Mouse (Mus musculus) stomach, embryonic 16.5 days (tissue): ENCODE results near the gene Dync2h1. TPM values are rescaled to one million over a fixed set of nuclear protein-coding genes. Genes with fewer than 3 reads are reported as not detected.

ENCODE experiments used
- ATAC-seq: fragments of 200-750 bp; cut with Nextera tagmentation; 2 replicates; pipeline ENCODE4 v1.8.0; 2017; ENCODE audit warnings: moderate number of reproducible peaks, moderate TSS enrichment; ENCODE audit not compliant: insufficient read depth, low FRiP score
- H3K27ac ChIP-seq: fragments of 300-500 bp; sonication (generic); 2 replicates; pipeline ENCODE4 v1.5.1; 2014; ENCODE audit warnings: low read length
- H3K27me3 ChIP-seq: fragments of 300-500 bp; sonication (generic); 2 replicates; pipeline ENCODE4 v1.6.1; 2014; ENCODE audit warnings: low read length, control low read depth, mixed read lengths; ENCODE audit not compliant: control insufficient read depth, insufficient read depth
- H3K36me3 ChIP-seq: fragments of 300-500 bp; sonication (generic); 2 replicates; pipeline ENCODE4 v1.6.1; 2014; ENCODE audit warnings: low read length; ENCODE audit not compliant: control insufficient read depth, insufficient read depth
- H3K4me1 ChIP-seq: fragments of 300-500 bp; sonication (generic); 2 replicates; pipeline ENCODE4 v1.6.1; 2014; ENCODE audit warnings: low read length, control low read depth, mixed read lengths; ENCODE audit not compliant: control insufficient read depth, insufficient read depth
- H3K4me2 ChIP-seq: fragments of 300-500 bp; sonication (generic); 2 replicates; pipeline ENCODE4 v1.6.1; 2014; ENCODE audit warnings: low read depth, low read length, mixed read lengths
- H3K4me3 ChIP-seq: fragments of 300-500 bp; sonication (generic); replicated peaks from 2 replicates; pipeline ENCODE4 v1.5.1; 2014; ENCODE audit warnings: mild to moderate bottlenecking, low read length
- H3K9ac ChIP-seq: fragments of 300-500 bp; sonication (generic); 2 replicates; pipeline ENCODE4 v1.6.1; 2014; ENCODE audit warnings: low read length
- H3K9me3 ChIP-seq: fragments of 300-500 bp; sonication (generic); replicated peaks from 2 replicates; pipeline ENCODE4 v1.6.1; 2016; ENCODE audit warnings: low read length, control low read depth; ENCODE audit not compliant: control insufficient read depth
- WGBS: fragments of 180-500 bp; shearing (Covaris S2); extraction: QIAGEN DNeasy Blood & Tissue Kit; methylation state at CpG from one replicate; pipeline ENCODE4 v1.1.7; 2014; 5-methylcytosine and 5-hydroxymethylcytosine counted together
- polyA plus RNA-seq: library from polyadenylated mRNA; unstranded; fragments of >200 nt; fragmentation: Nextera tagmentation; extraction: Ambion mirVana; gene quantifications from 2 replicates; pipeline ENCODE4 v1.2.1, GENCODE M21; 2015

Gene Dync2h1
- polyA plus RNA-seq, 1 experiment from 2014 or later, result 13.3 TPM

- Histone ChIP-seq H3K4me1 (no peaks in the 10 kb centered on the region), H3K27me3 (no peaks in the 10 kb centered on the region), H3K4me3 (no peak overlapping the region), H3K36me3 (no peaks in the 10 kb centered on the region), H3K27ac (no peak overlapping the region), H3K9me3 (no peaks in the 10 kb centered on the region), H3K4me2 (no peak overlapping the region), H3K9ac (no peak overlapping the region)
- ATAC-seq, result no peak
Measured at GRCm38 (mm10) chr9:6891331-6891730, 292.9 kb downstream of the Dync2h1 start.

GRCm38 (mm10) chr9:6881187-6881984 is 302.9 kb downstream of the Dync2h1 start:
- Histone ChIP-seq H3K4me3 (no peak overlapping the region), H3K27ac (no peak overlapping the region), H3K9ac (no peak overlapping the region), H3K4me1 (no peaks in the 10 kb centered on the region), H3K27me3 (no peaks in the 10 kb centered on the region), H3K9me3 (no peaks in the 10 kb centered on the region), H3K36me3 (no peaks in the 10 kb centered on the region), H3K4me2 (no peak overlapping the region)
- 84% methylated on average over 1 of the region's 1 CpGs for WGBS
- ATAC-seq, result no peak

Other genes with a start within 250 kb of the Dync2h1 start
- 85.6 and 96.5 TPM in 2 replicates for gene Dcun1d5, start 74 bp upstream of the Dync2h1 start, polyA plus RNA-seq
- gene Mmp13, start 88.1 kb upstream of the Dync2h1 start, polyA plus RNA-seq, result 0.45 and 0.56 TPM in 2 replicates
- gene Mmp12, start 159.9 kb upstream of the Dync2h1 start, polyA plus RNA-seq, result 0.34 TPM in 1 of 2 replicates, not detected in the other
- not detected in 2 replicates for gene Mmp1b, start 203.6 kb upstream of the Dync2h1 start, polyA plus RNA-seq